Mouse (Mus musculus) lung, adult 2 months (tissue): ENCODE results near the gene Scyl1. TPM values are rescaled to one million over a fixed set of nuclear protein-coding genes. Genes with fewer than 3 reads are reported as not detected.

Experiments
- DNase-seq: peaks from one replicate; pipeline ENCODE4 v3.0.0; 2022
- H3K4me1 ChIP-seq: fragments of 200-500 bp; 2 replicates; pipeline ENCODE4 v1.6.1; 2011; ENCODE audit warnings: low read length; ENCODE audit not compliant: control insufficient read depth, insufficient read depth
- H3K4me3 ChIP-seq: fragments of 200-500 bp; replicated peaks from 2 replicates; pipeline ENCODE3; 2011; ENCODE audit warnings: low read depth, mild to moderate bottlenecking, control low read depth, low read length; ENCODE audit errors: extremely low read depth
- CTCF ChIP-seq: fragments of 200-500 bp; IDR thresholded peaks from 2 replicates; pipeline ENCODE4 v1.5.1; 2011; ENCODE audit warnings: mild to moderate bottlenecking, low read length, control low read depth; ENCODE audit not compliant: insufficient read depth
- POLR2A ChIP-seq: fragments of 200-500 bp; IDR thresholded peaks from 2 replicates; pipeline ENCODE4 v1.6.1; 2011; ENCODE audit warnings: low read depth, mild to moderate bottlenecking, control low read depth, low read length, borderline replicate concordance; ENCODE audit errors: extremely low read depth
- WGBS: fragments of 180-500 bp; shearing (Covaris S2); methylation state at CpG from one replicate; pipeline ENCODE4 v1.1.7; 2018; 5-methylcytosine and 5-hydroxymethylcytosine counted together
- polyA plus RNA-seq: library from polyadenylated mRNA; depleted of rRNA; stranded (reverse); fragments of >200 nt; gene quantifications from 2 replicates; pipeline ENCODE4 v1.2.3, GENCODE M21; 2012

Gene Scyl1
- polyA plus RNA-seq, 1 experiment: 116 TPM

DNA sequence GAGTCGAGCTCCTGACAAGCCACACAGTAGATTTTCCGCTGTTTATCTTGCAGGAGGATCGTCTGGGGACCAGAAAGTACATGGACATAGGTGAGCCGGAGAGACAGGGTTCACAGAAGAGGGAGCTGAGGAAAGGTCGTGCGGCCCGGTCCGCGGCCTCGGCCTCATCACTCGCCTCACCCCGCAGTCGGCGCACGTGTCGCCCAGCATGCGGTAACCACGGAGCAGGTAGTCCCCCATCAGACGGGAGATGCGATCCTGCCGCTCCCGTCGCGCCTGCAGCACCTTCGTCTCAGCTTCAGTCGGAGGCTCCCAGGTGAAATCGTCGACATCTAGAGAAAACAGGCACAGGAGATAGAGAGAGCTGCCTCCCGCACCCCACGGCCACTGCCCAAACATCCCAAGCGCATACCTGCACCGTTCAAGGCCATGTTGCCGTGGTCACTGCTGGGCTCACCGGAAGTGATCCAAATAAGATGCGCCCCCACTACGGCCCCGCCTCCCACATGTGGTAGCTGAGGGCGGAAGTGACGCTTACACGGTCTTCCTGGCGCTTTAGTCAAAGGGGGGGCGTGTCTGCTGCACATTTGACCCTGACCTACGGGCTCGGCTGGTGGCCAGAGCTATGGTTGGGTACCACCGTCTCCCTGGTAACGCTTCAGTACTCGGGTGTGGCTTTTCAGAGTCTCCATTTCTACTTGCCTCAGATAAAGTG lies 39.8 kb downstream of the Scyl1 start:
- TF ChIP-seq POLR2A: peak; percentile 82; the same call in 1 of the 2 replicates
- TF ChIP-seq CTCF: no peak
- peak overlapping the region; percentile 79 for H3K4me3 ChIP-seq
- H3K4me1 ChIP-seq: peaks cover 18% of the 10 kb centered on the region
- DNase-seq: peak; percentile 89
- WGBS: under 1% methylated on average over 47 of the region's 47 CpGs

DNA sequence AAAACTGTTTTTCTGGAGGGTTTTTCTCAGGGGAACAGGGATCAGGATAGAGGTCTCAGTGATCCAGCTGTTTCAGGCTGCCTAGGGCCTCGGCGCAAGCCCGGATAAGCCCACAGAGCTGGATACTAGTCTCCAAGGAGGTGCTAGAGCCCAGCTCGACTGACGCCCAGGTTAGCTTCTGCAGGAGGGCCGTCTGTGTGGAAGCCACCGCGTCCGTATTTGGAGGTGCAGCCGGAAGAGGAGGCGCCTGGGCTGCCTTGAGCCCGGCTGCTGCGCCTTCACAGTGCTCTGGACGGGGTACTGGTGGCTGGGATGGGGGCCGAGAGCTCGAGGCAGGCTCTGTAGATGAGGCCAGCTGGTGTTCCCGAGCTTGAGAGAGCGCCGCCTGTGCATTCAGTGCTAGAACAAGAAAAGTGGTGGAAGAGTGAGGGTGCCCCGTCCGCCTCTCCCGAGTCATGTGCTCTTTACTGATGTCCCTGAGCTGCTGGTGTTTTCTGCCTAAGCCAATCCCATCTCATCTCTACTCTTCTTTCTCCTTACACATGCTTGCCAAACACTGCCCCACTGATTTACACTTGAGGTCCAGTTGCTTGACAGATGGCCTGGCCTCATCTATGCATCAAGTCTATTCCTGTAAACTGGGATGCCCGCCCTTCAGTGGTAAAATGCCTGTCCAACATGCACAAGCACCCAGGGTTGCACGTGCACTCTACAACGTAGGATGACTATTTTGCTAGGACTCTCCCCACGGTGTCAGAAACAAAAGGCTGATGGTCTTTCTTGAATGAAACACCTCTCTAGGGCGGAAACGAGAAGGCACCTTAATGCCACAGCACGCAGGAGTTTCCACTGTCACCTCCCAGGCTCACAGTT lies 40.7 kb downstream of the Scyl1 start:
- Histone ChIP-seq H3K4me3 (no peak overlapping the region), H3K4me1 (peaks cover 18% of the 10 kb centered on the region)
- TF ChIP-seq CTCF: no peak
- TF ChIP-seq POLR2A: no peak
- DNase-seq: no peak
- 79% methylated on average over 29 of the region's 29 CpGs for WGBS

DNA sequence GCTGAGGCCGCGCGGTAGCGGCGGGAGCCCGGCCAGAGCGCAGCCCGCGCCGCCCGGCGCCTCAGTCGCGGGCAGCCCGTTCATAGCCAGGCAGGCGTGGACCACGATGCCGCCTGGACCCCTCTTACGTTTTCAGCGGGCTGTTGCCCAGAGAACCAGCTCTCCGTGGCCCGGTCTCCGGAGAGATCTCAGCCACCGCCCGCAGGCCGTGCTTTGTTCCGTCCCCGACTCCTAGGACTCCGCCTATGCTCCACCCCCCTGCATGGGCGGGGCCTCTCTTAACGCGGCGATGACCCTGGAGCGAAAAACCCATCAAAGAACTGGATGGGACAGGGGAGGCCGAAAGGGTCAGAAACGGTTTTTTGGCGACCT lies 41.8 kb downstream of the Scyl1 start, which contains the start of gene Fam89b:
Gene Fam89b (minus strand): TSS at position 210 of the 372 bp plus-strand sequence.
- 1% methylated on average over 37 of the region's 37 CpGs for WGBS
- H3K4me1 ChIP-seq: peaks cover 26% of the 10 kb centered on the region

DNA sequence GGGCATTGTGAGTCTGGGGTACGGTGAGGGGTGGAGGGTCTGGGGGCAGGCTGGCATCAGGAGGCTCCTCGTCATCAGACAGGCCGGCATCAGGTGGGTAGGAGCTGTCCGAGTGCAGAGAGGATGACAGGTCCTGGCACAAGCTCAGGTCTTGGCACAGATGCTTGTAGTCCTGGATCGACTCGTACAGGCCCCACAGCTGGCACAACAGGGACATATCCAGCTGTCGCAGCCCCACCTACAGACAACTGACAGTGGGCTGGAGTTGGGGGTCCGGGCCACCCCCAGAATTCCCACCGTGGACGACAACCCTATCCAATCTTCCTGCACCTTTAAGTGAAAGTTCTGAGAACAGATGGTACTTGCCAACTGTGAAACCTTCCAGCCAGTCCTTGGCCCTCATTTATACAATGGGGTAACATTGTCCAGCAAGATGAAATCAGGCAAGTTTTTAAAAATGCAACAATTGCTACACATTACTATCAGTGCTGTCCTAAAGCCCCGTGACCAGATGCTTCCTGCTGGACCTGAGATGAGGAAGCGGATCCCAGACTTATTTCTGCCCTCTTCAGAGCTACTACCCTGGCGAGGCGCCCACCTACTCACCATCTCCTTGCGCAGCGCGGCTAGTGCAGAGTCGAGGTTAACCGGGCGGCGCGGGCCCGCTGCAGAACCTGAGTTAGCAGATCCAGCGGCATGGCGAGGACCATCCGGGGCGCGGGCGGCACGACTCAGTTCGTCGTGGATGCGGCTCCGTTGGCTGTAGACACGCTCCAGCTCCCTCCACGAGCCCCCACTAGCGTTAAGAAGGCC lies 42.4 kb downstream of the Scyl1 start:
- Histone ChIP-seq H3K4me3 (peak overlapping the region; percentile 87), H3K4me1 (peaks cover 32% of the 10 kb centered on the region)
- no peak for DNase-seq
- 4% methylated on average over 37 of the region's 37 CpGs for WGBS
- 0 out of 2 replicates have a peak, but pooled peaks have one; percentile 7 for TF ChIP-seq POLR2A
- no peak for TF ChIP-seq CTCF

More for the DNA sequence above, 41.8 kb downstream of the Scyl1 start, which contains the start of gene Fam89b:
- H3K4me3 ChIP-seq: peak within 1 kb of the TSS; percentile 87
- TF ChIP-seq POLR2A (peak; percentile 94), CTCF (no peak)
- peak; percentile 88 for DNase-seq

DNA sequence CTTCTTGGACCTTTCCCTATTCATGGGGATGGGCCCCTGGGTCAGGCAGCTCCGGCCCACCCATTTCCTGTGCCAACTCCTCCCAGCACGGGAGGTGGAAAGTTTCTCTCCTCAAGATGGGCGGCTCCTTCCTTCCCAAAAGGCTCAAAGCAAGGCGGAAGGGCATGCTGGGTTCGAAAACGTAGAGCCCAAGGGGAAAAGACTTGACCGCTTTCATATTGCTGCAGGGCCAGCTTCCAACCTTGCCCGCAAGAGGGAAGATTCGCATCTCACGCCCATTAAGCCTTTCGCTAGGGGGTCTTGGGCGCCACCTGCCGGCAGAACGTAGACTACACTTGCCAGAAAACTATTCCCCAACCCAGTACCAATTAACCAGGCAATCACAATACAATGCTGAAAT lies 43.5 kb downstream of the Scyl1 start:
- peak; percentile 90 for DNase-seq
- 1% methylated on average over 14 of the region's 14 CpGs for WGBS
- H3K4me1 ChIP-seq: peaks cover 34% of the 10 kb centered on the region
- peak overlapping the region; percentile 46 for H3K4me3 ChIP-seq
- TF ChIP-seq CTCF (peak; percentile 93), POLR2A (no peak)

DNA sequence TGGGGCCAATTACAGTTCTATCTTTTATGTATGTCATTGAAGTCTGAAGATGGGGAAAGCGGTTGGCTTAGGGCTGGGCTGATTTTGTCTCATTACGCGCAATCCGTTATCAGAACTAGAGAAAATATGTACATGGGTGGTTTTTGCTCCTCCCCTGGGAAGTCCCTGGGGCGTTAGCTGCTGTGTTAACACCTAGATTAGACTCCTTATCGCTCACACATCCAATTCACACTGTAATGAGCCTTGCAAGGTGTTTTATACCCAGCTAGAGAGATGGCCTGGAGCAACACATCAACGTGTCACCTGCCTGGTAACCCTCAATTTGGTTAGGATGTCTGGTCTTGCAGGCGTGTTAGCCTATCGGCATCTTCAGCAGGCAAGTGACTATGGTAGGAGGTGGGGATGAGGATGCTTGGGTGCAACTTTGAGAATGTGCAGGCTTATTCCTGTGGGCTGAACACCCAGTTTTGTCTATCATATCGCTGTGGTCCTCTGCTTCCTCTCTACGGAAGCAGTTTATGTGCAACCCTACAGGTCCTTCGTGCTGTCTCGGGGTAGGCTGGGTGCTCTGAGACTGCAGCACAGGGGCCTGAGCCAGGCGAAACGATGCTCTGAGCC lies 44.1 kb downstream of the Scyl1 start:
- 37% methylated on average over 15 of the region's 15 CpGs for WGBS
- no peak for DNase-seq

DNA sequence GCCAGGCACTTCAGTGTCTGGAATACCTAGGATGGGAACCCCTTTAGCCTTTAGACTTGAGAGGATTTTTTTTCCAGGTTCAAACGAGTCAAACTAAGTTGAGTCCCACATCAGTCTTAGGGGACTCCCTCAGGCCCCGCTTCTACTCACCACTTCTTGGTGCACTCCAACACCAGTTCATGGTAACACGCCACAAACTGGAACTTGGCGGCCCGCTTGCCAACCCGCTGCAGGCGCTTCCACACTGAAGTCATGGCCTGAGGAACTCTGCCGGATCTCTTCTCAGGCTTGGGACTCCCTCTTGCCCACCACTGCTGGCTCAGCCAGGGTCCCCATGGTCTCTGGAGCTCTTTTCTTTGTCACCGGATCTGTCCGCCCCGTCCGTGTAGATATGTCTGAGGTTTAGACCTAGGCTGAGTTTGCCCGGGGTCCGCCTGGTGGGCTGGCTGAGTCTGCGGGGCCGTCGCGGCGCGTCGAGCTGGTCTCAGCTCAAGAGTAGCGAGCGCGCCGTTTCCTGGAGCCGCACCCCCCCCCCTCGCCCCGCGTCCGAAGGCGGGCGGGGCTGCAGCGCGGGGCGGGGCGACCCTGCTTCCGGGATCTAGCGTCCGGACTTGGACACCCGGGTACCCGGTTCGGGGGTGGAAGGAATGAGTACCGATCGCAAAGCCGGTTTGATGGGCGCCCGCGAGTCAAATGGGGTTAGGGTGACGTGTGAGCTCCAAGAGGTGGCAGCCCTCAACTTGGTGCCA lies 45.3 kb downstream of the Scyl1 start, which contains the start of gene Ehbp1l1:
Gene Ehbp1l1 (minus strand): TSS at position 551 of the 749 bp plus-strand sequence.
- DNase-seq: peak; percentile 74
- TF ChIP-seq CTCF (no peak), POLR2A (peak; percentile 41; the same call in 1 of the 2 replicates)
- Histone ChIP-seq H3K4me1 (peaks cover 31% of the 10 kb centered on the region), H3K4me3 (peak within 1 kb of the TSS; percentile 79)
- 2% methylated on average over 49 of the region's 49 CpGs for WGBS

More for the DNA sequence above, 44.1 kb downstream of the Scyl1 start:
- H3K4me3 ChIP-seq: peak overlapping the region; percentile 46
- peaks cover 34% of the 10 kb centered on the region for H3K4me1 ChIP-seq
- TF ChIP-seq POLR2A (no peak), CTCF (no peak)
